Mouse (Mus musculus): ENCODE measurements around the gene Rassf1. TPM values are rescaled to one million over a fixed set of nuclear protein-coding genes. Genes with fewer than 3 reads are reported as not detected.
"Not testable (repeated sequence)": the region's sequence is repeated elsewhere in the genome, so short reads cannot be mapped to it uniquely, and the experiment has no call there.

Gene Rassf1
- polyA plus RNA-seq, 1 experiment from 2014 or later: 46.5 TPM

DNA sequence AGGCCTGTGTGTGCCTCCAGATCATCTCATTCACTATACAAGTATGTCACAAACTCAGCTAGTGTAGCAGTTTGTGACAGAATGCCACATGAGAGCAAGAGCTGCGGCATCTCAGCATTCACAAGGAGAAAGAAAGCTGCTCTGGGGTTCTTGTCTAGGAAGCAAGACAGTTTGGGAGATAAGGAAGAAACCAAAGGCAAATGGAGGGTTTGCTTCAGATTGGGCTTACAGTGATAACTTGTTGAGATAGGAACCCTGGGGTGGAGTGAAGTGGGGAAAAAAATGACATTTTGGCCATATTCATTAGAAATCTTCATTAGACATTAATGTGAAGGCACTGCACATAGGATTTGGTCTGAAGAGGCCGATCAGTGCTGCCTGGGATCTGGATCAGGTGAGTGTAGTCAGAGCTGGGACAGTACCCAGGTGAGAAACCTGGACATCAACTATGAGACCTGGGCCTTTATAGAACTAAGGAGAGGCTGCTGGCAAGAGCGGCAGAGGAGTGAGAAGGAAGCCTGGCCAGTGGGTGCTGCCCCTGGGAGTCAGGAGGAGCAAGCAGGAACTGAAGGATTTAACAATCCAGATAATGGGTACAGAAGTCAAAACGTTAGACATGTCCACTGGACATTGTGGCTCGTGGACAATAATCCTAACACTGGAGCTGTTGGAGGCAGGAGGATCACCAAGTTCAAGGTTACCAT is 1.5 kb downstream of the Rassf1 start:
- peaks cover 65% of the 10 kb centered on the region for H3K4me1 ChIP-seq
- H3K27me3 ChIP-seq (replicated peaks; ENCODE audit: low read depth, poor library complexity, severe bottlenecking): peaks cover 56% of the 10 kb centered on the region
- peaks cover 20% of the 10 kb centered on the region for H3K36me3 ChIP-seq (replicated peaks)
- peak overlapping the region; percentile 85 for H3K4me3 ChIP-seq
- DNase-seq (ENCODE audit: low spot score): no peak
- 79% methylated on average over 5 of the region's 5 CpGs for WGBS
- H3K9me3 ChIP-seq: no peaks in the 10 kb centered on the region
- peak overlapping the region; percentile 88; the same call in 1 of the 2 replicates for H3K27ac ChIP-seq (replicated peaks)

DNA sequence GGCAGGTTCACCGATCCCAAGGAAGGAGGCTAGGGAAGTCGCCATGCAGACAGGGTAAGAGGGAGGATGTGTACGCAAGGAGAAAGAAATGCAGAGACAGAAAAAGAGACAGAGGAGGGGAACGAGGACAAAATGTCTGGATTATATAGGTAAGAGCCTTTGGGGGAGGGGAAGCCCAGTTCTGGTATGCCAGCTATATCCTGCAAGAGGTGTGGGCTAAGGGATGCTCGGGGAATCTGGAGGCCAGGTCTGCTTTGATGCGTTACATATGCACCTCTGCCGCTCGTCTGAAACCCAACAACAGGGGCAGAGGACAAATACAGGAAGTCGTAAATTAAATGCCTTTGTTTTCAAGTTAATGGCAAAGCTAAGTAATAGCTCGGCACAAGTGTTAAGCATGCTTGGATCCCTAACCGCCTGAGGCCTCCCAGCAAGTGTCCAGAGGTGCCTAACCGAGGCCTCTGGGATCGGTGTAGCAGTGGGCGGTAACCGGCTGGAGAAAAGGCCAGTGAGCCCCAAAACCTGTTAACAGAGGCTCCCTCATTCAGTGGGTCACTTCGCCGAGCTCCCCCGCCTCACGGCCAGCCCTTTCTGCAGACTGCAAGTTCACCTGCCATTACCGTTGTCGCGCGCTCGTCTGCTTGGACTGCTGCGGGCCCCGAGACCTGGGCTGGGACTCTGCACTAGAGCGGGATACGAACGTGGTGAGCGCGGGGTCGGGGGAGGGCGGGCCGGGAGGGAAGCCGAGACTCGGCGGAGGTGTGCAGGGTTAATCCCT is 2.4 kb downstream of the Rassf1 start:
- H3K27me3 ChIP-seq (replicated peaks; ENCODE audit: low read depth, poor library complexity, severe bottlenecking): peaks cover 47% of the 10 kb centered on the region
- H3K27ac ChIP-seq (replicated peaks): peak overlapping the region; percentile 94
- DNase-seq (ENCODE audit: low spot score): no peak
- peak overlapping the region; percentile 85 for H3K4me3 ChIP-seq
- peaks cover 29% of the 10 kb centered on the region for H3K36me3 ChIP-seq (replicated peaks)
- no peaks in the 10 kb centered on the region for H3K9me3 ChIP-seq
- H3K4me1 ChIP-seq: peaks cover 65% of the 10 kb centered on the region
- WGBS: 7% methylated on average over 37 of the region's 37 CpGs

DNA sequence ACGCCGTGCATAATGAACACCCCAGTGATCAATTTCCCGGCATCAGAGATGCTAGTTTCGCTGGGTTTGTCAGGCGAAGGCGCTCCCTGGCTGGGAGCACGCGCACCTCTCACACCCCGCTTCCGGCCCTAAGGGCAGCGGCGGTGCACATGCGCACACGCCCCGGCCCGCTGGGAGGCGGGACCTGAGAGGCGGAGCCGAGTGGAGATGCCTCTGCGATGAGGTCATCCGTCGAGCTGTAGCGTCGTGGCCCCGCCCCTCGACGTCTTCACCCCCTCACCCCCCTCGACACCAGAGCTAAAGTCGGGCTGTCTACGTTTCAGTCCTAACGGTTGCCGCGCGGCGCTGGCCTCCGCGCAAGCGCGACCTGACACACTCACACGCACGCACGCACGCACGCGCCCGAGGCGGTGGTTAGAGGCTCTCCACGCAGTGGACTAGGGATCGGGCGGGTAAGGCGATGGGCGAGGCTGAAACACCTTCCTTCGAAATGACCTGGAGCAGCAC is 3.0 kb downstream of the Rassf1 start:
- peak overlapping the region; percentile 85 for H3K4me3 ChIP-seq
- H3K4me1 ChIP-seq: peaks cover 65% of the 10 kb centered on the region
- peaks cover 36% of the 10 kb centered on the region for H3K36me3 ChIP-seq (replicated peaks)
- peak overlapping the region; percentile 94 for H3K27ac ChIP-seq (replicated peaks)
- H3K27me3 ChIP-seq (replicated peaks; ENCODE audit: low read depth, poor library complexity, severe bottlenecking): peaks cover 41% of the 10 kb centered on the region
- peak; percentile 99 for DNase-seq (ENCODE audit: low spot score)
- WGBS: under 1% methylated on average over 53 of the region's 53 CpGs
- no peaks in the 10 kb centered on the region for H3K9me3 ChIP-seq

DNA sequence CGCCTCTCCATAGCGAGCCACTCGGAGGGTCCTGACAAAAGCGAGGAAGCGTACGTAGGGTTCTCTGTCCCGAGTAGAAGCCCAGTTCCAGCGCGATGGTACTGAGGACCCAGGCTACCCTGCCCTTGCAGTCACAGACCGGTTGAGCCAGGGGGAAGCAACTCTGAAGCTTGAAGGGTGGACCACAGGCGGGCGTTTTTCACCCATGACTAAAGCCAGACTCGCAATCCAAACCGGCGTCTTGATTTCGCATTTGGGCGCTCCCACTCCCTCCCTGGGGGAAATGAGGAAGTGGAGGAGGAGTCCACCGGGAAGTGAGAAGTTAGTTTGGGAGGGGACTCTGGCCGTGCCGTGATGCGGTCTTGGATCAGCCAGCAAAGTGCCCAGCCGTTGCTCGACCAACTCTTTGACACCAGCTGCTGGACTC is 3.7 kb downstream of the Rassf1 start:
- Histone ChIP-seq H3K27me3 (replicated peaks; ENCODE audit: low read depth, poor library complexity, severe bottlenecking) (peaks cover 34% of the 10 kb centered on the region), H3K4me3 (peak overlapping the region; percentile 85), H3K9me3 (no peaks in the 10 kb centered on the region), H3K27ac (replicated peaks) (peak overlapping the region; percentile 94), H3K4me1 (peaks cover 60% of the 10 kb centered on the region), H3K36me3 (replicated peaks) (peaks cover 42% of the 10 kb centered on the region)
- WGBS: under 1% methylated on average over 23 of the region's 23 CpGs
- DNase-seq (ENCODE audit: low spot score): peak; percentile 63

DNA sequence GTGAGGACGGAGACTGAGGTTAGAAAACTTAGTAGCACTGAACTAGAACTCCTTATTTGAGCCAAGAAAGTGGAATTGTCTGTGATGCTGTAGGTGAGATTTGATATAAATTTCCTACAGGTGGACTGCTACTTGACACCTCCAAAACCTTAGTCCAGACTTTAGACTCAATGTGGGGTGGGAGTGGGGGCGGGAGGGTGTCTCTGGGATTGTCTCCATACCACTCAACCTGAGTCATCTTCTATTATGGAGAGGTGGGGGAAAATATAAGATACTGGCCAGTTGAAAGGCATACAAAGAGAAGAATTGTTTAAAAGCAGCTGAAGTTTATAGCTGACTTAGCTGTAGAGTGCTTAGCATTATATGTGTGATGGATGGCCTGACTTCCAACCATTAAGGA is 4.3 kb downstream of the Rassf1 start:
- H3K27me3 ChIP-seq (replicated peaks; ENCODE audit: low read depth, poor library complexity, severe bottlenecking): peaks cover 27% of the 10 kb centered on the region
- H3K9me3 ChIP-seq: no peaks in the 10 kb centered on the region
- peaks cover 53% of the 10 kb centered on the region for H3K4me1 ChIP-seq
- DNase-seq (ENCODE audit: low spot score): no peak
- peak overlapping the region; percentile 94 for H3K27ac ChIP-seq (replicated peaks)
- 49% methylated on average over 2 of the region's 2 CpGs for WGBS
- H3K36me3 ChIP-seq (replicated peaks): peaks cover 49% of the 10 kb centered on the region
- peak overlapping the region; percentile 85 for H3K4me3 ChIP-seq

DNA sequence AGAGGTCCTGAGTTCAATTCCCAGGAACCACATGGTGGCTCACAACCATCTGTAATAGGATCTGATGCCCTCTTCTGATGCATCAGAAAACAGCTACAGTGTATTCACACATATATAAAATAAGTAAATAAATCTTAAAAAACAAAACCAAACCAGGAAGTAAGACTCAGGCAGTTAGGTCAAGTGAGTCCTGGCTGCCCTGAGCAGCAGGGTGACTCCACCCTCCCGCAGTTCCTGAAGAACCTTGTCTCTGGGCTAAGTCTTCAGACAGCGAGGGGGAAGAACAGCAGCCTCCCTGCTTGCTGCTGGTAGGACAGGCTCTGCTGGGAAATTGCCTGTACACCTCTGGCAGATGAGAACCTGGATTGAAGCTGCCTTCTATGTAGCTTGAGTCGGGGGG is 5.0 kb downstream of the Rassf1 start:
- DNase-seq (ENCODE audit: low spot score): no peak
- H3K27me3 ChIP-seq (replicated peaks; ENCODE audit: low read depth, poor library complexity, severe bottlenecking): peaks cover 21% of the 10 kb centered on the region
- H3K4me1 ChIP-seq: peaks cover 47% of the 10 kb centered on the region
- peaks cover 55% of the 10 kb centered on the region for H3K36me3 ChIP-seq (replicated peaks)
- H3K4me3 ChIP-seq: peak overlapping the region; percentile 85
- H3K27ac ChIP-seq (replicated peaks): no peak overlapping the region
- no peaks in the 10 kb centered on the region for H3K9me3 ChIP-seq
- WGBS: 78% methylated on average over 3 of the region's 3 CpGs

DNA sequence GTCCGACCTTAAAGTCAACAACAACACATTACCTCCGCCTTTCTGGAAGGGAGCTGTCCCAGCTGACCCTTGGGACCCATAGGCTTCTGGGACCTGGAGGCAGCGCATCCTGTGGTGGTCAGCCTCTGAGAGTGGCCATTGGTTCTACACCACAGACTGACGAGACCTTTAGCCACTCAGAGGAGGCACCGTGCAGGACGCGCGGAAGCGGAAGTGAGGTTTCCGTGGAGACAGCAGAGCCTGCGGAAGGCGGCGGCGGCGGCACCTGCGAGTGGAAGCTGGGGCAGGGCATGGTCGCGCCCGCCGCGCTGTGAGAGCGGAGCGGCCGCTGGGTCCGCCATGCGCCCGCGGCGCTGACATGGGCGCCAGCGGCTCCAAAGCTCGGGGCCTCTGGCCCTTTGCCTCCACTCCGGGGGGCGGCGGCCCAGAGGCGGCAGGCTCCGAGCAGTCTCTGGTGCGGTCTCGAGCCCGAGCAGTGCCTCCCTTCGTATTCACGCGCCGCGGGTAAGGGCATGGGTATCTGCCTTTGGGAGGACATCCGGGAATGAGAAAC is 11.8 kb downstream of the Rassf1 start, which contains the start of gene Tusc2:
Gene Tusc2 (plus strand): TSS at position 227 of the 553 bp plus-strand sequence.
- Histone ChIP-seq H3K36me3 (replicated peaks) (peaks cover 65% of the 10 kb centered on the region), H3K9me3 (no peaks in the 10 kb centered on the region), H3K4me1 (peaks cover 60% of the 10 kb centered on the region), H3K4me3 (peak within 1 kb of the TSS; percentile 95), H3K27ac (replicated peaks) (peak within 1 kb of the TSS; percentile 82), H3K27me3 (replicated peaks; ENCODE audit: low read depth, poor library complexity, severe bottlenecking) (no peaks in the 10 kb centered on the region)
- under 1% methylated on average over 46 of the region's 46 CpGs for WGBS
- peak; percentile 95 for DNase-seq (ENCODE audit: low spot score)

DNA sequence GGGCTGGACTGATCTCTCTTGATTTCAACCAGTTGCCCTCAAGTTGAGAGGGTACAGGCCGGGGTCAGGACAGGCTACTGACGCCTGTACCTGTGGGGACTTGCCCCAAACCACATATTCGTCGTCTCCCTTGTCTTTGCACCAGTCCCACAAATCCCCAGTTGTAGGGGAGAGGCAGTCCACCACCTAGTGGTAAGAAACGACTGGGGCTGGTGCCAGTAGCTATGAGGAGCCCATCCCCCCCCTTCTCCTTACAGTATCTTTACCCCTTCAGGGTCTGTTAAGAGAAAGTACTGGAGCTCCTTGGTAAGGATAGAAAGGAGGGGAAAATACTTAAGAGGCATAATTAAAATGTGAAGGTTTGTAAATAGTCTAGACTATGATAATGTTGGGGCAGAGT is 14.2 kb downstream of the Rassf1 start:
- H3K27me3 ChIP-seq (replicated peaks; ENCODE audit: low read depth, poor library complexity, severe bottlenecking); H3K27ac ChIP-seq (replicated peaks); DNase-seq (ENCODE audit: low spot score); H3K9me3 ChIP-seq: not testable (repeated sequence)
- whole genome bisulfite sequencing: 46% methylated on average over 5 of the region's 5 CpGs
- Histone ChIP-seq H3K36me3 (replicated peaks) (peaks cover 47% of the 10 kb centered on the region), H3K4me3 (peak overlapping the region; percentile 95), H3K4me1 (peaks cover 72% of the 10 kb centered on the region)

DNA sequence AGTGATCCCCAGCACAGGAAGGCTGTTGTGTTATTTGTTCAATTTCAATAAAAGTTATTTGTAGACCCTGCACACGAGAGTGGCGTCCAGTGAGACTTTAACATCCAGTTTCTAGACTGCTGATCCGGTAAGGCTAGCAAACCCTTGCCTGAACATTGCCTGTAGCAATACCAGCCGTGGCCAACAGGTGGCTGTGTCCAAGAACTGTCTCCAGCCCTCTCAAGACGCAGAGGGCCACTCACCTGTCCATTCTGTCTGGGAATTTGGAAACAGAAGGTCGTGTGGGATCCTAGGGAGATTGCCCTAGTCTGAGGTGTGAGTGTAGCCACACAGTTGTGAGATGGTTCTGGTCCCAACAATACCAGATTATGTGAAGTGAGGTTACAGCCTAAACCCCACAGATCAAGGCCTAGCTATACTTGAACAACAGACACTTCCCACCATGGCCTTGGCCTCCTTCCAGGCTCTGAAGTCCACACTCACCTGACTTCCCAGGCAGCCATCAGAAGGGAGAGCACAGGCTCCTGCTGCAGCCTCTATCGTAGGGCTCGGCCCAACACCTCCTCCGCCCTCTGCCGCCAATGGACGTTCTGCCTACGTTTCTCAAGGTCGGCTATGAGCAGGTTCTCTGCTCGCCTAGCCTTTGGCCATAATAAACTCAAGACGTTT is 14.8 kb downstream of the Rassf1 start:
- WGBS: 63% methylated on average over 15 of the region's 15 CpGs
- Histone ChIP-seq H3K27ac (replicated peaks) (peak overlapping the region; percentile 95), H3K4me3 (peak overlapping the region; percentile 95; the same call in 1 of the 2 replicates), H3K4me1 (peaks cover 78% of the 10 kb centered on the region), H3K27me3 (replicated peaks; ENCODE audit: low read depth, poor library complexity, severe bottlenecking) (no peaks in the 10 kb centered on the region), H3K36me3 (replicated peaks) (peaks cover 47% of the 10 kb centered on the region), H3K9me3 (no peaks in the 10 kb centered on the region)
- DNase-seq (ENCODE audit: low spot score): peak; percentile 84

DNA sequence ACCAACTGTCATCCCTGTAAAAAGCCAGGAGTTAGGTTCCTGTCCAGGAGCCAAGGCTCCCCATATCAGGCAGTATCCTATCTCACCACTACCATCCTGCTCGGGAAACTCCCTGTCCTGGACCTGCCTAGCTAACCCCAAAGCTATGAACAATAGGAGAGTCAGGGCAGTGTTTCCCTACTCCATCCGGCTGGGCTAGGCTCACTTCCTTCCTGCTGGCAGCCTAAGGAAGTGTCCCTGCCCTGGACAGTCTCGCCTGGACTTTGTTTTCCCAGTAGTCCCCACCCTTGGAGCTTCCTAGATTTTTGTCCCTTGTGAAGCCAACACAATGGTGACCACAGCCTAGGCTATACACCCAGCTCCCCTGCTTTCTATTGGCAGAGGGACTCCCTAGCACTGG is 15.5 kb downstream of the Rassf1 start:
- Histone ChIP-seq H3K4me3 (peak overlapping the region; percentile 95), H3K27me3 (replicated peaks; ENCODE audit: low read depth, poor library complexity, severe bottlenecking) (no peaks in the 10 kb centered on the region), H3K4me1 (peaks cover 84% of the 10 kb centered on the region), H3K9me3 (no peaks in the 10 kb centered on the region), H3K36me3 (replicated peaks) (peaks cover 47% of the 10 kb centered on the region), H3K27ac (replicated peaks) (peak overlapping the region; percentile 95)
- WGBS: 51% methylated on average over 3 of the region's 3 CpGs
- no peak for DNase-seq (ENCODE audit: low spot score)

DNA sequence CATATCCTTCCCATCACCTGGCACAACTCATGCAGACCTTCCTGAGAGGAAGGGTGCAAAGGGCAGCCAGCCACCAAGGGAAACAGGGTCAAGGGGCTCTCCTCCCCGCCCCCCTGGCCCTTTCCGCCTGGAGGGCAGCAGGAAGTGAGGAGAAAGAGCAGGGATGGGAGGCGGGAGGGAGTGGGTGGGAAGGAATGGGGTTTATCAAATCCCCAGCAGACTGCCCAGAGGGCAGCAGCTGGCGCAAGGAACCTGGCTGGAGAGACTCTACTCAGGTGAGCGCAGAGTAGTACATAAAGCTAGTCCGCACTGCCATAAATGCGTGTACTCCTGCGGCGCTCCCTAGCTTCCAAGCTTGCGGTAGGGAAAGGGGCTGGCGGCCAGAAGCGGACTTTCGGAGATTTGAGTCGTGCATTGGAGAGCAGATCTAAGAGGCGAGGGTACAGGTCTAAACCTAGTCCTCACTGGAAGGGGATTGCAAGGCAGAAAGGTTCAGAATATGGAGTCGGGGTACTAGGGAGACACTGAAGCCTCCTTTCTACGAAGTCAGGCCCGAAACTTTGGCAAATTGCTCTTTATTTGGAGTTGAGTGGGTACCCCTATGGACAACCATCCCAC is 16.5 kb downstream of the Rassf1 start, which contains the start of gene Hyal2:
Gene Hyal2 (plus strand): TSS at position 244 of the 618 bp plus-strand sequence.
- peak; percentile 50 for DNase-seq (ENCODE audit: low spot score)
- peak within 1 kb of the TSS; percentile 95 for H3K27ac ChIP-seq (replicated peaks)
- peaks cover 51% of the 10 kb centered on the region for H3K36me3 ChIP-seq (replicated peaks)
- 6% methylated on average over 18 of the region's 18 CpGs for WGBS
- peaks cover 81% of the 10 kb centered on the region for H3K4me1 ChIP-seq
- no peaks in the 10 kb centered on the region for H3K9me3 ChIP-seq
- peak within 1 kb of the TSS; percentile 95 for H3K4me3 ChIP-seq
- no peaks in the 10 kb centered on the region for H3K27me3 ChIP-seq (replicated peaks; ENCODE audit: low read depth, poor library complexity, severe bottlenecking)
